Mouse (Mus musculus) layer of hippocampus, adult 2 months (tissue): ENCODE data around the gene Faf2. TPM values are rescaled to one million over a fixed set of nuclear protein-coding genes. Genes with fewer than 3 reads are reported as not detected.
"Not testable (repeated sequence)": the region's sequence is repeated elsewhere in the genome, so short reads cannot be mapped to it uniquely, and the experiment has no call there.

Experiments
- DNase-seq, 2 experiments: peaks; one replicate each; pipeline ENCODE4 v3.0.0; 2022; ENCODE audit warnings: low spot score in 2 of 2
- H3K27ac ChIP-seq: fragments of 200-600 bp; 2 replicates; pipeline ENCODE4 v1.8.1; 2022
- H3K4me3 ChIP-seq: fragments of 200-600 bp; 2 replicates; pipeline ENCODE4 v1.8.1; 2022; ENCODE audit warnings: mild to moderate bottlenecking
- CTCF ChIP-seq: fragments of 200-600 bp; conservative IDR thresholded peaks from 2 replicates; pipeline ENCODE4 v1.8.1; 2022; ENCODE audit warnings: antibody characterized with exemption, mild to moderate bottlenecking, moderate library complexity
- total RNA-seq, 2 experiments: library from RNA; stranded (reverse); gene quantifications; 2 replicates each; pipeline ENCODE4 v1.2.3; 2021

Gene Faf2
- total RNA-seq, 2 experiments from 2014 or later: 54.2 to 59.8 TPM

GRCm38 (mm10) chr13:54610972-54611754 is 10.4 kb upstream of the Faf2 start, which contains the start of gene Cltb:
Gene Cltb, minus strand, starts transcription at chr13:54611344.
- DNase-seq: peak; percentile 88 to 96
- TF ChIP-seq CTCF: no peak
- H3K27ac ChIP-seq: peak within 1 kb of the TSS; percentile 98
- H3K4me3 ChIP-seq: peak within 1 kb of the TSS; percentile 99

GRCm38 (mm10) chr13:54613141-54613540 is 8.4 kb upstream of the Faf2 start:
- H3K27ac ChIP-seq, DNase-seq, H3K4me3 ChIP-seq: not testable (repeated sequence)
- peak; percentile 61 for TF ChIP-seq CTCF

- TF ChIP-seq CTCF: no peak
- no peak overlapping the region for H3K4me3 ChIP-seq
- H3K27ac ChIP-seq: no peak overlapping the region
- DNase-seq: no peak
Measured at GRCm38 (mm10) chr13:54616307-54616706, 5.3 kb upstream of the Faf2 start.

- Histone ChIP-seq H3K4me3 (no peak overlapping the region), H3K27ac (no peak overlapping the region)
- TF ChIP-seq CTCF: peak; percentile 35
- DNase-seq: no peak
Measured at GRCm38 (mm10) chr13:54616998-54617397, 4.6 kb upstream of the Faf2 start.

DNA sequence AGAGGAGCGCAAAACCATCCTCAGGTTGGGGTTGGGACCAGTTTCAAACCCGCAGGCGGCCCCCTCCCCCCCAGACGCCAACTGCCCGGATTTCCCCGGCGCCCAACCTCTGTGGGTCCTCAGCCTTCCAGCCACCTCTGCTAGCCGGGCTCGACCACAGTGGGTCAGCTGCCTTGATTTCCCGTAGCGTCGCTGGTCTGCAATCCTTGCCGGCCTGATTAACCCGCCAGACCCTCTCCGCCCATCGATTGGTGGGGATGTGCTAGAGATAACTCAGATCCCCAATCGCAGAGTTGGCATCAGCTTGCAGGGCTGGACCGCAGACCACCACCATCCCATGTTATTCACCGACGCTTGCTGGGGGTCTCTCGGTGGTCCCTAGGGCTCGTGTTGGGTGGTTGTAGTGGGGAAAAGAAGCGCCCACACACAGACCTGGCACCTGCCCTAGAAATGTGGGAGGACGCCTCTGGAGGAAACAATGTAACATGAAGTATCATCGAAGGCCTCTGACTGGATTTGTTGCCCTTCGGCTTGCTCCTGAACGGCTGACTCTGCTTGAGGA is 457 bp downstream of the Faf2 start:
- Histone ChIP-seq H3K27ac (peak overlapping the region; percentile 96), H3K4me3 (peak overlapping the region; percentile 98)
- no peak for DNase-seq
- TF ChIP-seq CTCF: no peak

GRCm38 (mm10) chr13:54629128-54629527 is 7.5 kb downstream of the Faf2 start:
- DNase-seq: no peak
- TF ChIP-seq CTCF: no peak
- H3K4me3 ChIP-seq: no peak overlapping the region
- no peak overlapping the region for H3K27ac ChIP-seq

- TF ChIP-seq CTCF: no peak
- Histone ChIP-seq H3K27ac (no peak overlapping the region), H3K4me3 (no peak overlapping the region)
- no peak for DNase-seq
Measured at GRCm38 (mm10) chr13:54632731-54633277, 11.2 kb downstream of the Faf2 start.

- Histone ChIP-seq H3K27ac (no peak overlapping the region), H3K4me3 (no peak overlapping the region)
- no peak for TF ChIP-seq CTCF
- no peak for DNase-seq
Measured at GRCm38 (mm10) chr13:54635011-54635410, 13.4 kb downstream of the Faf2 start.

GRCm38 (mm10) chr13:54650461-54650860 is 28.9 kb downstream of the Faf2 start:
- DNase-seq: no peak
- Histone ChIP-seq H3K4me3 (no peak overlapping the region), H3K27ac (no peak overlapping the region)
- TF ChIP-seq CTCF: no peak

- DNase-seq: no peak
- Histone ChIP-seq H3K27ac (no peak overlapping the region), H3K4me3 (no peak overlapping the region)
- TF ChIP-seq CTCF: no peak
Measured at GRCm38 (mm10) chr13:54660877-54661276, 39.3 kb downstream of the Faf2 start.

- H3K27ac ChIP-seq: no peak overlapping the region
- DNase-seq: no peak
- no peak overlapping the region for H3K4me3 ChIP-seq
- no peak for TF ChIP-seq CTCF
Measured at GRCm38 (mm10) chr13:54661358-54661757, 39.8 kb downstream of the Faf2 start.

DNA sequence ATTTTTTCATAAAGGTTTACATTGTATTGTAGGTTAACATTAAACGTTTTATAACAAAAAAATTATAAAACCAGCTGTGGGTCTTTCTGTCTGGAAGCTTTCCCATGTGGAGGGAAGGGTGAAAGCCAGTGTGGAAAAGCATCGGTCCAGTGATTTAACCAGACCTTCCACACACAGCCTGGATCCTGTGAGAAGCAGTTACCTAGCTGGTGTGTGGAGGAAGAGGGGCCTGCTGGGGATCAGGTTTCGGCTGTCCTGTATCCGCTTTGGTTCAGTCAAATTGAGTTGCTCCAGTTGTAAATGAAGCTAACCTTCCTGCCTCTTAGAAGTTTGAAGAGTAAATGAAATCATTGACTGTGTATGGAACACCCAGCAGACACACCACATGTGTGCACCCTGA is 42.4 kb downstream of the Faf2 start:
- Histone ChIP-seq H3K27ac (no peak overlapping the region), H3K4me3 (no peak overlapping the region)
- TF ChIP-seq CTCF: no peak
- DNase-seq: no peak

- H3K4me3 ChIP-seq: no peak overlapping the region
- no peak overlapping the region for H3K27ac ChIP-seq
- no peak for DNase-seq
- no peak for TF ChIP-seq CTCF
Measured at GRCm38 (mm10) chr13:54664509-54664908, 42.9 kb downstream of the Faf2 start.

- H3K27ac ChIP-seq: no peak overlapping the region
- H3K4me3 ChIP-seq: no peak overlapping the region
- no peak for DNase-seq
- TF ChIP-seq CTCF: no peak
Measured at GRCm38 (mm10) chr13:54665062-54665461, 43.5 kb downstream of the Faf2 start.
